Mouse (Mus musculus): ENCODE data around the gene Gm20388.

Gm20388 gene

DNA sequence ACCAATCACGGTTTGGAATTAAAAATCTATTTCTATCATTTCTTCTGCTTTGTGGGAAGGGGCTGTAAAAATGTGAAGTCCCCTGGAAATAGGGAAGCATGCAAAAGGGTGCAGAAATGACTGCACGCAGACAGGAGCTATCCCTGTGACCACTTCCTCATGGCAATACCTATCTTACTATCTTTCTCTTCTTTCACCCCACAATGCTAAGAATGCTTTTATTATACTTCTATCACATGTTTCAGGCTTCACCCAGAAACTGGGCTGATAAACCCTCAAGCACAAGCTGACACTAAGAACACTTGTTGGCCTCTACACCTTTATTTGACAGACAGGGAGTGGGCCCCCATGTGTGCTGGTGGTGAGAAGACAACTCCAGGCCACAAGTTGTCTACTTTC, 3021.9 kb downstream of the Gm20388 start:
- no peak for DNase-seq (ENCODE audit: low spot score in 2 of 2)

DNA sequence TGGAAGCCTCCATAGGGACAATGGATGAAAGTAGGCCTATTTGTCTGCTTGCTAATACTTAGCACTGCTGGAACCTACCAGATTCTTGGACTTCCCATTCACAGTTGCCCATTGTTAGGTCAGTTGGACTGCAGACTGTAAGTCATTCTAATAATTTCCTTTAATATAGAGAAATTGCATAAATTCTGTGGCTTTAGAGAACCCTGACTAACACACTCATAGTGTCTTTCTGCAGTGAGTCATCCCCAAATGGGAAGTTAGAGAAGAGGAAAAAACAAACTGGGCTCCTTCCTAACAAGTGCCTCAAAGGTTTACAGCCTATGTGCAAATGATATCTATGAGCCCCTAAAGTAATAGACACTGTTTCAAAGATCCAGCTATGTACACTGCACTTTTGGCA, 3023.3 kb downstream of the Gm20388 start:
- no peak for DNase-seq (ENCODE audit: low spot score in 2 of 2)

DNA sequence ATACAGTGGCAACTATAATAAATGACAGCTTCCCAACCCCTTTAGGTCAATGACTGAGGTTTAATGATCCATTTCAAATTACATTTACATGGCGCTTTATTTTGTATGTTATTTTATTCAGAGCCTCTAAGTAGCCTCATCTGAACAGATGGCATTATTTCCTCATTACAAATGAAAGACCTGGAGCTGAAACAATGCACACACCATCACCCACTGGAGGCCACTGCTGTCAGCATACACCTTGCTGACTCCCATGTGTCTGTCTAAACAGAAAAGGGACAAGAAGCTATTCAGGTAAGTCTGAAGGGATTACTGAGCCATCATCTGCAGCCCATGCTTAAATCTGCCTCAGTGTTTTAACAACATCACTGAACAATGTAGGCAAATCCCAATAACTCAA, 3024.5 kb downstream of the Gm20388 start:
- DNase-seq (ENCODE audit: low spot score in 2 of 2), result no peak

- no peak for DNase-seq (ENCODE audit: low spot score in 2 of 2)
These were observed 3025.3 kb downstream of the Gm20388 start for GRCm38 (mm10) chr8:122935912-122936311.

GRCm38 (mm10) chr8:122937545-122938053, 3027.0 kb downstream of the Gm20388 start:
- no peak for DNase-seq (ENCODE audit: low spot score in 2 of 2)

GRCm38 (mm10) chr8:122938170-122938569, 3027.5 kb downstream of the Gm20388 start:
- DNase-seq (ENCODE audit: low spot score in 2 of 2), result no peak

- DNase-seq (ENCODE audit: low spot score in 2 of 2), result peak; percentile 15 to 31
These were observed 3027.9 kb downstream of the Gm20388 start for GRCm38 (mm10) chr8:122938591-122938990.

DNA sequence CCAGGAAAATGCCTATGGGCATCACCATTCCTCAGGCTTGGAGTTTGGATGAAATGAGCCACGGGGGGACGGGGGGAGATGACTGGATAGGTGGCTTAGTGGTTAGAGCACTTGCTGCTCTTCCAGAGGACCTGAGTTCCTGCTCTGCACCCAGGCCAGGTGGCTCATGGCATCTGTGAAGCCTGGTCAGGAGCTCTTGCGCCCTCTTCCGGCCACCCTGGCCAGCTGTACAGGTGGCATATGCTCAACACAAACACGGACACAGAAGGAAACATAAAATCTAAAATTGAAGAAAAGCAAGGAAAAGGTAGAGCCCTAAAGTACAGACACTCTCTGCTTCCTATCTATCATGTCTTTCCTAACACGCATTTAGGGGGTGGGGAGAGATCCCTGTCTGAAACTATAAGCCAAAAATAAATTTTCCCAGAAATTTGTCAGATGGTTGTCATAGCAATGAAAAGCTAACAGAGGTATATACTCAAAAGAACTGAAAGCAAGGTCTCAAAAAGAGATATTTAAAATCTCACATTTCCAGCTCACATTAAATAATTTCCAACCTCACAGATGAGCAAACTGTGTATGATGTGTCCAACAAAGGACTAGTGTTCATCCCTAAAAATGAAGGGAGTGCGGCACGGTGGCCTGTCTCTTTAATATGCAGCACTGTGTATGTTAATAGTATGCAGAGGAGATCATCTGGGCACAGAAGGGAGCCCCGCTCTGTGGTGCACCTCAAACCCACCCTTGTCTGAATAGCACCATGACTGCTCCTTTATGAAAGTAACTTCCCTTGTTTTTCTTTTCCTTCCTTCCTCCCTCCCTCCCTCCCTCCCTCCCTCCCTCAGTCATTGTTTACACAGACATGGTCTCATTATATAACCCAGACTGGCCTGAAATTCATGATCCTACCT, 3032.4 kb downstream of the Gm20388 start:
- DNase-seq (ENCODE audit: low spot score in 2 of 2), result peak in 1 of 2 experiments; percentile 30

GRCm38 (mm10) chr8:122945775-122946174, 3035.1 kb downstream of the Gm20388 start:
- DNase-seq (ENCODE audit: low spot score in 2 of 2), result no peak

DNA sequence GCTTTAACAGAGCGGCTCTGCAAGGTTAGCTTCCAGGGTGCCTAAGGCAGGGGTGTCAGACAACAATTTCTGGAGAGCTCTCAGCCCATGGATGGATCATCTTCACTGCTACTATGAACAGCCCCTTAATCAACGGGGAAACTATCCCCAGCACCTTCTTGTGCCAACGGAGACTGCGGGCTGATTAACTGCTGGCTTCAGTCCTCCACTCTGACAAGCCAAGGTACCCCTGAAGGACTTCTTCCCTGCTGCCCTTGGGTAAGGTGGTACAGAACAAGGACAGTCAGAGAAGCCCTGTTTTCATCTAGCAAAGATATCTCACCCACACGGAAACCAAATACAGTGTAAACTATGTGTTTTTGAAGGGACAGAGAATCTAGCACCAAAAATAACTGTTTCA, 3039.1 kb downstream of the Gm20388 start:
- no peak for DNase-seq (ENCODE audit: low spot score in 2 of 2)

DNA sequence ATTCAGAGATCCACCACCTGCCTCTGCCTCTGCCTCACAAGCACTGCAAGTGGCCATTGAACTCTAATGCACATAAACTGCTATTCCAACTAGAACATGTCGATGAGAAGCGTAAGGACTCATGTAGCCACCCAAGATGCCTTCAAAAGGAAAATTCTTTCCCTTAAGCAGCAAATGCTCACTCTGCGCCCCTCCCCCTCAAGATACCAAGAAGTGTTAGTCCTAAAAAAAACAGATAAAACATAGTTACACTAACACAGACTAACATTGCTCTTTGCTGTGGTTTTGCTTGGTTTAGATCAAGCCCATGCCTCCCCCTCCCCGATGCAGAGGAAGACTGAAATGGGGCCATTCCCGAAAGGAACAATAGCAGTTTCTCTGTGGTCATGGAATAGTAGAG, 3040.8 kb downstream of the Gm20388 start:
- no peak for DNase-seq (ENCODE audit: low spot score in 2 of 2)

DNA sequence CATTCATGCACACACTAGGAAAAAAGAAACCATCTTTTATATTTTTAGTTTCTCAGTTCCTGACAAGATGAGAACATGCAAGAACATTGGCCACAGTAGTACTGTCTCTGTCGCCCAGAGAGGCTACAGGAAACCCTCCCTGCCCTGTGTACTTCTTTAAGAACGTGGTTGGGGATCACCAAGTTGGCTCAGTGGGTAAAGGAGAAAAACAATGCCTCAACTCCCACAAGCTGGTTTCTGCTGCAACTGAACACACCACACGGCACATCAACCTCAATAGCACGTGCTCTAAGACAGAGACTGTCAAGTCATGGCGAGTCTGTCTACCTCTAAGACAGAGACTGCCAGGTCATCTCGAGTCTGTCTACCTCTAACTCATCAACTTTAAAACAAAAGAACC, 3042.4 kb downstream of the Gm20388 start:
- no peak for DNase-seq (ENCODE audit: low spot score in 2 of 2)

DNA sequence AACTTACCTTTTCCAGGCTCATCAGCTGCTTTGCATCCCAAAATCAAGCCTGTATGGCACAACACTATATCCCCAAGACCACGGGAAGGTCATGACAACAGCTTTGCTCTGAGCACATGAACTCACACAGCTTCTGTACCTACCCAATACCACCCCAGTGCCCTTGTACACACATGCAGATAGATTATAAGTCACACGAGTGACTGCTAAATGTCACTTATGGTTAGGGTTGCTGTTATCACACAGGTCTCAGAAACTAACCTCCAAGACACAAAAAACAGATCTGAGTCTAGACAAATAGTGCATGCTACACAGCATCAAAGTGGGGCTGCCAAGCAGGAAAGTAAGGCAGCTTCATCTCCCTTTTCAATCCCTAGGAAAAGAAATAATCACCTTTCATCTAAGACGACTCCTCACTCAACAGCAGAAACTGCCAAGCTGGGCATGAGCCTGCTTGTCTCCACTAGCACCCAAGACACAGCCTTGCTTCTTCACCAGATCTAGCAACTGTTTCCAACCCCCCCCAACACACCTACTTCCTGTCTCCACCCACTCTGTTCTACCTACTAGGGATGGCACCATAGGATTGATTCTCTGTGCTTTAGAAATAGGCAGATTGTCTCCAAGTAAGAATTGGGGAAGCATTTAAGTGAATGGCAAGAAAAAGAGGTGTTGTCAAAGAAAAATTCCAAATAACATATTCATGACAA, 3043.6 kb downstream of the Gm20388 start:
- no peak for DNase-seq (ENCODE audit: low spot score in 2 of 2)

- no peak for DNase-seq (ENCODE audit: low spot score in 2 of 2)
These were observed 3044.6 kb downstream of the Gm20388 start for GRCm38 (mm10) chr8:122955195-122955594.

DNA sequence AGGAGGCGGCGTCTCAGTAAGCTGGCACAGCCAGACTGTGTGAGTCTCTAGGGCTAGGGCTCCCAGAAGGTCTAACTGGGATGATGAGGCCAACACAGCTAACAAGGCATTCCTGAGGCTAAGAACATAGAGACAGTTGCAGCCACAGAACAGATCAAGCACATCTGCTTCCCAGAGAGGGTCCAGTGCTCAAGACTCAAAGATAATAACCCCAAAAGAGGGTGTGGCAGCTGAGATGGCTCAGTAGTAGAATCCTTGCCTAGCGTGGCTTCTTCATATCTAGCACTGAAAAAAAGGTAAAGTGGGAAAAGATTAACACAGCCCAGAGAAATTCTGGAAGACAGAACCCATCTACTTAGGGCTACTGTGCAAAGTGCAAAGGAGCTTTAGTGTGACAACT, 3045.4 kb downstream of the Gm20388 start:
- no peak for DNase-seq (ENCODE audit: low spot score in 2 of 2)

- no peak for DNase-seq (ENCODE audit: low spot score in 2 of 2)
These were observed 3049.7 kb downstream of the Gm20388 start for GRCm38 (mm10) chr8:122960323-122960722.

DNA sequence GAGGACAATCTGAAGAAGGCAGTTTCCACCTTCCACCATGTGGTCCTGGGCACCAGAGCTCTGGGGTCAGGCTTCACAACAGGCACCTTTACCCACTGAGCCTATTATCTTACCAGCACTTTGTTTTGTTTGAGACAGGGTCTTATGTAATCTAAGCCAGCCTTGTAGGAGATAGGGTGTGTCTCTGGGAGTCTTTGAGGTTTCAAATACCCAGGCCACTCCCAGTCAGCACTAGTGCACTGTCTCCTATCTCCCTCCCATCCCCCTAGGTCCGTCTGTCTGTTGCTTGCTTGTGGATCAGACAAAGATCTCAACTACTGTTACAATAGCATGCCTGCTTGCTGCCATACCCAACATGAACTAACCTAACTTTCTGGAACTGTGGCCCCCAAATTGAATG, 3050.3 kb downstream of the Gm20388 start:
- DNase-seq (ENCODE audit: low spot score in 2 of 2), result no peak

DNA sequence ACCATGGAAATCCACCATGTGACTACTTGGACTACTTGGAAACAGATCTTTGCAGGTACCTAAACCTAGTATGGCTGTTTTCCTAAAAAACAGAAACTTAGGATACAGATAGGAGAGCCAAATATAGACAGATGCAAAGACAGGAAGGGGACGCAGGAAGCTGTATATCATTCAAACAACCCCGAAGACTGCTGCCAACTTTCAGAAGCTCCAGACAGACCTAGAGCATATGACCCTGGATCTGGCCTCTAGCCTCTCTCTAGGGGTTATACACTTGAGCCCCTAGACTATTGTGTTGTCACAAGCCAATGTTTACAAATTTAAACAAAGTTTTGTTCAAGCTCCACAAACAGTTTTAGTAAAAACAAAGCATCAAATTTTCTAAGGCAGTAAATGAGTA, 3050.8 kb downstream of the Gm20388 start:
- DNase-seq (ENCODE audit: low spot score in 2 of 2), result no peak

DNA sequence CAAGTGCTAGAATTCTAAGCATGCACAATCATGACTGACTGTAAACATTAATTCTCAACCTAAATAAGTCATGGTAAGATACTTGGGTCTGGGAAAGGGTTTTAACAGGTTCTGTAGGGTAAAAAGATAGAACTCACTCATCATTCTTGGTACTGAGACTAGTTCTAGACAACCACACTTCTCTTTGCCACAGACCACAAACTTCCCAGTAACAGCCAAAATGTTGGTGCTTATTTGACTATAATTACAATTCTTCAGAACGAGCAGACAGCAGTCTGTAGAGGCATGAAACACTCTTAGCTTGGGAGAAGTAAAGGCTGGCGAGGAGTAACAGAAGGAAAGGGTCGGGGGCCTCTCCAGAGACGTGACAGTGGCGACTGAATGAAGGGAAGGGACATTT, 3051.4 kb downstream of the Gm20388 start:
- DNase-seq (ENCODE audit: low spot score in 2 of 2), result no peak

DNA sequence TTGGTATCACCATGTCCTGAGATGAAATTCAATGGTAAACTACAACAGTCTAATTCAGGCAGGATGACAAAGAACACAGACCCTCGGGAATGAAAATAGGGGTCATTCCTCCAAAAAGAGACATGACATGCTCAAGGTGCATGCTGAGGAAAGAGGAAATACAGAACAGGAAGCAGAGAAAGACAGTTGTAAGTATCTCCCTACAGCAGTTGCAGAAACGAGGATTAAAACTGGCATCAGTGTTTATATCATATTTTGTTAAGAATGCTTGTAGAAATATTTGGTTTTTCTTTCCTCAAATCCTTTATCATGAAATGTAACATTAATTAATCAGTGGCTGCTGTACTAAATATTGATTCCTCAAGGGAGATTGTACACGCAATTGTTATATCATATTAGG, 3056.0 kb downstream of the Gm20388 start:
- no peak for DNase-seq (ENCODE audit: low spot score in 2 of 2)

DNA sequence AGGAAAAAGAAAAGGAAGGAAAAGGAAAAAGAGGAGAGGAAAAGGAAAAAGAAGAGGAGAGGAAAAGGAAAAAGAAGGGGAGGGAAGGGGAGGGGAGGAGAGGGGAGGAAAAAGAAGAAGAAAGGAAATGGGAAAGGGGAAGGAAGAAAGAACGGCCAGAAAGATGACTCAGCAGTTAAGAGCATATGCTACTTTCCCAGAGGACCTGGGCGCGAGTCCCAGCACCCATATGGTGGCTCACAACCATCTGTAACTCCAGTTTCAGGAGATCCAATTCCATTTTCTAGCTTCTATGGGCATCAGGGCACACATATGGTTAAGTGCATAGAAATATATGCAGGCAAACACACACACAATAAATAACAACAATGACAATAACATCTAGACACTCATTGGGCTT, 3057.5 kb downstream of the Gm20388 start:
- no peak for DNase-seq (ENCODE audit: low spot score in 2 of 2)

DNA sequence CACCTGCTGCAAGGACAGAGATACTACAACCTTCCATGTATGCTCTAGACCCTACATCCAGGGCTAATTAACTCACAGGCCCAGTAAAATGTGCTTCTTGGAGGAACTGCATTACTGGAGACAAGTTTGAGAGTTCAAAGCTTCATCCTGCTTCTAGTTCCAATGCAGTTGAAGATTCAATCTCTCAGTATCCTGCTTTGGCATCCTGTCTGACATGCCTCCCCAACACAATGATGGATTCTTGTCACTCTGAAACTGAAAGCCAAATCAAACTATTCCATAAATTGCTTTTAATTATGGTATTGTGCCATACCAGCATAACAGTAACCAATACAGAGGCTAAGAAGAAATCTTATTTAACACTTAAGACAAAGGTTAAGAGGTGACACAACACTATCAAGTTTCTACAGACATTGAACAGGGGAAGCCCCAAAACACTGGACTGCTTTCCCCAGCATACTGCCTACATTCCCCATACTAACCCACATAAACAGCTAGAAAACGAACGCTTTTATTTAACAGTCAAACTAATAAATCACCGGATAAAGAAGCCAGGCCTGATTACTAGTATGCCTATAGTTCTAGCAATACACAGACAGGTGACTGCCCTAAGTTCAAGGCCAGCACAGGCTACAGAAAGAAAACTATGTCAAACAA, 3059.5 kb downstream of the Gm20388 start:
- DNase-seq (ENCODE audit: low spot score in 2 of 2), result no peak
